Mouse (Mus musculus): ENCODE measurements around the gene Best1.

- TF ChIP-seq CTCF (IDR thresholded peaks at IDR 0.05; ENCODE audit: borderline replicate concordance, insufficient read depth, low read length), result no peak
- no peak for TF ChIP-seq POLR2A (IDR thresholded peaks at IDR 0.05; ENCODE audit: low read depth, low read length)
Measured at GRCm38 (mm10) chr19:9997204-9998062, 4.0 kb downstream of the Best1 start.
